Mouse (Mus musculus) C2C12 (cell line): Measurements from ENCODE around the gene Sertad2. TPM values are rescaled to one million over a fixed set of nuclear protein-coding genes. Genes with fewer than 3 reads are reported as not detected.

ENCODE experiments used
- H3K27me3 ChIP-seq: one replicate; pipeline ENCODE4 v1.6.1; 2011; ENCODE audit not compliant: control insufficient read depth, insufficient read depth, insufficient read length
- H3K36me3 ChIP-seq: one replicate; pipeline ENCODE4 v1.6.1; 2011; ENCODE audit not compliant: control insufficient read depth, insufficient read depth
- H3K4me3 ChIP-seq: one replicate; pipeline ENCODE4 v1.5.1; 2011; ENCODE audit warnings: mild to moderate bottlenecking, control low read depth; ENCODE audit not compliant: poor library complexity, insufficient read depth, severe bottlenecking
- H3K79me2 ChIP-seq: one replicate; pipeline ENCODE4 v1.6.1; 2011; ENCODE audit not compliant: control insufficient read depth, insufficient read depth
- H3K79me3 ChIP-seq: one replicate; pipeline ENCODE4 v1.6.1; 2011; ENCODE audit warnings: low read depth, control low read depth
- H3ac ChIP-seq: one replicate; pipeline ENCODE3; 2011; ENCODE audit warnings: low read depth; ENCODE audit not compliant: control insufficient read depth, insufficient read length
- CEBPB ChIP-seq: IDR thresholded peaks from one replicate; pipeline ENCODE4 v1.6.1; 2011; ENCODE audit warnings: low read depth, mild to moderate bottlenecking, control low read depth, moderate library complexity
- CTCF ChIP-seq: IDR thresholded peaks from one replicate; pipeline ENCODE4 v1.5.1; 2011; ENCODE audit not compliant: control insufficient read depth, insufficient read depth, insufficient read length
- FOSL1 ChIP-seq: IDR thresholded peaks from one replicate; pipeline ENCODE4 v1.8.0; 2011; ENCODE audit warnings: mild to moderate bottlenecking, low read length; ENCODE audit not compliant: poor library complexity, insufficient read depth, severe bottlenecking
- MAX ChIP-seq: IDR thresholded peaks from one replicate; pipeline ENCODE4 v1.6.1; 2011; ENCODE audit warnings: mild to moderate bottlenecking, control low read depth
- MYOD1 ChIP-seq: IDR thresholded peaks from one replicate; pipeline ENCODE4 v1.6.1; 2011; ENCODE audit warnings: low read depth; ENCODE audit not compliant: control insufficient read depth, insufficient read length
- MYOG ChIP-seq: IDR thresholded peaks from one replicate; pipeline ENCODE4 v1.6.1; 2011; ENCODE audit not compliant: control insufficient read depth, insufficient read length; ENCODE audit errors: extremely low read depth
- USF1 ChIP-seq: IDR thresholded peaks from one replicate; pipeline ENCODE4 v1.6.1; 2011; ENCODE audit warnings: low read depth, mild to moderate bottlenecking, control low read depth, moderate library complexity
- polyA plus RNA-seq: library from polyadenylated mRNA; unstranded; fragments of >200 nt; fragmentation: generic; extraction: Trizol; gene quantifications from one replicate; pipeline ENCODE4 v1.2.1, GENCODE M21; 2012; ENCODE audit warnings: missing spikeins

Sertad2 gene
- polyA plus RNA-seq, 1 experiment: 15.5 TPM

DNA sequence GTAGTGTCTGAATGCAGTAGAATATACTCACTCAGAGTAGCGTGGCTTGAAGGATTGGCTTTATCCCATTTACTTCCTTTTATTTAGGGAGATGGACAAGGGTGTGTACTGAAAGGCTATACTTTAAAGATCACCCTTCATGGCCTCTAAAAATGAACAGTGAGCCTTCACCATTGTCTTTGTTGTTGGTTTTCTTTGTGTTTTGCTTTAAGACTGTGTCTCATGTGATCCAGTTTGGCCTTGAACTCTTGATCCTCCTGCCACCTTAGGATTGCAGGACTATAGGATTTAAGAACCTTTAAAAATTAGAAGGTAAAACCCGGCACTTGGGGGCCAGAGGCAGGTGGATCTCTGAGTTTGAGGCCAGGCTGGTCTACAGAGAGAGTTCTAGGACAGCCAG is 6.4 kb downstream of the Sertad2 start:
- TF ChIP-seq MAX: no peak
- TF ChIP-seq USF1: no peak
- no peak for TF ChIP-seq MYOG
- no peak for TF ChIP-seq MYOD1
- no peak for TF ChIP-seq CTCF
- no peak for TF ChIP-seq CEBPB
- TF ChIP-seq FOSL1: no peak
- H3K27me3 ChIP-seq: no peaks in the 10 kb centered on the region

DNA sequence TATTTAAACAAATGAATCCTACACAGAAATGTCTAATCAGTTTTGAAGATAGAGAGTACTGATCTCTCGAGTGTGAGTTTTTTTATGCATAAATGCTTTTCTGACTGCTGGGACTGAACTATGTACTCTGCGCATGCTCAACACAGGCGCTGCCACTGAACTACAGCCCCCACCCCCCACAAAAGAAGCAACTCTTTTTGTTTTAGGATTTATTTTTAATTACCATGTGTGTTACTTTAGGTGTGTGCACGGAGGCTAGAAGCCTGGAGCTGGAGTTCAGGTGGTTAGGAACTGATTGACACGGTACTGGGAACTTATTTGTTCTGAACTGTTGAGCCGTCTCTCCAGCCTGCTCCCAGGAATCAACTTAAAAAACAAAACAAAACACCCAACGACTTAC is 7.1 kb downstream of the Sertad2 start:
- Histone ChIP-seq H3K79me3 (peaks cover 19% of the 10 kb centered on the region), H3K79me2 (peaks cover 95% of the 10 kb centered on the region), H3ac (no peak overlapping the region), H3K4me3 (no peak overlapping the region), H3K36me3 (peaks cover 13% of the 10 kb centered on the region), H3K27me3 (no peaks in the 10 kb centered on the region)
- TF ChIP-seq MAX: no peak
- TF ChIP-seq USF1: no peak
- no peak for TF ChIP-seq MYOG
- TF ChIP-seq CEBPB: no peak
- TF ChIP-seq FOSL1: no peak
- no peak for TF ChIP-seq CTCF
- no peak for TF ChIP-seq MYOD1

More for the DNA sequence above, 6.4 kb downstream of the Sertad2 start:
- Histone ChIP-seq H3K79me3 (peaks cover 20% of the 10 kb centered on the region), H3K79me2 (peaks cover 95% of the 10 kb centered on the region), H3K4me3 (no peak overlapping the region), H3K36me3 (peaks cover 13% of the 10 kb centered on the region), H3ac (no peak overlapping the region)

DNA sequence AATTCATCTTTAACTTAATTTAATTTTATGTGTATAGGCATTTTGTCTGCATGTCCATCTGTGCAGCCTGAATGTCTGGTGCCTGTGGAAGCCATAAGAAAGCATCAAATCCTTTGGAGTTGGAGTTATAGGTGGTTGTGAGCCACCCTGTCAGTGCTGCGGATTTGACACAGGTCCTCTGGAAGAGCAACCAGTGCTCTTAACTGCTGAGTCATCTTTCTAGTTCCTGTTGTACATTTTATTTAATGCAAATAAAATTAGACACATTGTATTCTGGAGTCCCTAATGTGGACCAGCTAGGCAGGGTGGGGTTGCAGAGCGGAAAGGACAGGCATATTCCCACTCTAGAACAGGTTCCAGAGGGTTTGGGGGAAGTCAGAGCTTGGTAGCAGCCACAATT is 9.0 kb downstream of the Sertad2 start:
- H3K79me3 ChIP-seq: peaks cover 14% of the 10 kb centered on the region
- no peak for TF ChIP-seq MAX
- no peak for TF ChIP-seq CEBPB
- no peak for TF ChIP-seq USF1
- no peak for TF ChIP-seq CTCF
- TF ChIP-seq MYOG: no peak
- TF ChIP-seq MYOD1: no peak
- TF ChIP-seq FOSL1: no peak
- H3K79me2 ChIP-seq: peaks cover 91% of the 10 kb centered on the region
- H3K27me3 ChIP-seq: no peaks in the 10 kb centered on the region
- no peak overlapping the region for H3K4me3 ChIP-seq
- H3ac ChIP-seq: no peak overlapping the region
- H3K36me3 ChIP-seq: peaks cover 7% of the 10 kb centered on the region

DNA sequence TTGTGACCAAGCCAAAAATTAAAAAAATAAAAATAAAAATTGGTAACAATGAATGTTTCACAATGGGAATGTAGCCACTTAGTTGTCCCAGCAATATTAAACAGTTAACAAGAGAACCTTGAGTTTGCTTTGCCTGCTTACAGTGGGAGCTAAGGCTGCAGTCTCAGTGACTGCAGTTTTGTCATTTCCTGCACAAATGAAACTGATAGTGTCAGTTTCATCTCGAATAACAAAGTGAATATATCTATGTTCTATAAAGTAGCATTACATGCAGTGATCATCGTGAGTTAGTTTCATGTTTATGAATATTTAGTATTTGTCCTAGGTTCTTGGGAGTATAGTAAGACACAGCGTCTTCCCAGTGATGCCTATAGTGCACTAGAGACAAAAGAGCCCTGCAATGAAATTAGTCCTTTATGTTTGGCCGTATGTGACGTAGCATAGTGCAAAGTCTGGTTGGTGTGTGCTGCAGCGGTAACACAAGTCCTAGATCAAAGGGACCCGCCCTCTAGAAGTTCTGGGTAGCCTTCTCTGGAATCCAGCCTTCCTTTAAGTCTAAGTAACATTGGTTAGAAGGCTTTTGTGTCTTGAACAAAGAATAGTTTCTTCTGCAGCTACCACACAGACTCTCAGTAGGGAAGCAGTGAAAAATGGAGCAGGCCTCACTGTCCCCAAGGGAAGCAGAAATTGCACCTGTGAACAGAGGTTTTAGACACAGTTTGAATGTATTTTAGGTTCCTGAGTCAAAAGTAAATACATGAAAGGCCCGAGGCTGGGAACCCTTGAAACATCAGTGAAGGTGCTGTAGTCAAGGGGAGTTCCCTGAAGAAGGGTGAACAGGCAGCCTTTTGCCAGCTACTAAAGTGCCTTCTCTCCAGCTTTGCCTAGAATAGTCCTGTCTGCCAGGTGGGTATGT is 10.0 kb downstream of the Sertad2 start:
- H3K27me3 ChIP-seq: no peaks in the 10 kb centered on the region
- H3K79me3 ChIP-seq: peaks cover 14% of the 10 kb centered on the region
- peaks cover under 1% of the 10 kb centered on the region for H3K36me3 ChIP-seq
- H3ac ChIP-seq: no peak overlapping the region
- peaks cover 88% of the 10 kb centered on the region for H3K79me2 ChIP-seq
- TF ChIP-seq MYOG: no peak
- no peak for TF ChIP-seq CEBPB
- no peak for TF ChIP-seq MYOD1
- no peak for TF ChIP-seq MAX
- TF ChIP-seq FOSL1: no peak
- no peak for TF ChIP-seq CTCF
- H3K4me3 ChIP-seq: no peak overlapping the region

DNA sequence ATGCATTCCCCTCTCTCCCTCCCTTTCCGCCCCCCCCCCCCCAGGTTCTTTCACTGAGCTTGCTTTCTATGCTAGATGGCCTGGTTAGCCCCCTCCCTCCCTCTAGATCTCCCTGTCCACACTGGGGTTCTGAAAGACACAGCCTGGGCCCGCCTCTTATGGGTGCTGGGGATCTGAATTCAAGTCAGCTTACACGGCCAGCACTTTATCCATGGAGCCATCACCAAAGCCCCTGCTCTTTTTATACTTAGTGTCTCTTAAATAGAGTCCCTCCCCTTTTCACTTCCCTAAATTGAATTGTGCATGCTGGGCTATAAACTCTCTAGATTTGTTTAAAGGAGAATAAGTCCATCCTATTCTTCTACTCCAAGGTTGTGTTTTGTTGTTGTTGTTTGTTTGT is 12.6 kb downstream of the Sertad2 start:
- Histone ChIP-seq H3K79me3 (peaks cover 12% of the 10 kb centered on the region), H3K79me2 (peaks cover 84% of the 10 kb centered on the region), H3ac (no peak overlapping the region), H3K4me3 (no peak overlapping the region), H3K27me3 (no peaks in the 10 kb centered on the region), H3K36me3 (no peaks in the 10 kb centered on the region)
- TF ChIP-seq CEBPB (no peak), MYOG (no peak), MAX (no peak), MYOD1 (no peak), FOSL1 (no peak), CTCF (no peak)
